Mouse (Mus musculus) c-Kit-negative CD71-positive TER-119-positive erythroid progenitor cells, embryonic 14.5 days (primary cell): Measurements from ENCODE around the gene Casp7.
"Not testable (repeated sequence)": the region's sequence is repeated elsewhere in the genome, so short reads cannot be mapped to it uniquely, and the experiment has no call there.

ENCODE experiments used
- DNase-seq: peaks from one replicate; pipeline ENCODE4 v3.0.0-alpha.2; 2013; ENCODE audit warnings: low read depth, low spot score

Gene Casp7

GRCm38 (mm10) chr19:56396669-56397621, at the start of gene Casp7:
Gene Casp7, plus strand, starts transcription at chr19:56397129.
- peak; percentile 38 for DNase-seq

GRCm38 (mm10) chr19:56349295-56349694, 47.6 kb upstream of the Casp7 start:
- no peak for DNase-seq

GRCm38 (mm10) chr19:56353689-56354088, 43.2 kb upstream of the Casp7 start:
- DNase-seq = no peak

GRCm38 (mm10) chr19:56355201-56355600, 41.7 kb upstream of the Casp7 start:
- DNase-seq = no peak

GRCm38 (mm10) chr19:56356480-56357373, 40.2 kb upstream of the Casp7 start:
- peak; percentile 48 for DNase-seq

GRCm38 (mm10) chr19:56357374-56357708, 39.6 kb upstream of the Casp7 start:
- DNase-seq = not testable (repeated sequence)

- DNase-seq = no peak
Observed at GRCm38 (mm10) chr19:56358890-56359289, 38.0 kb upstream of the Casp7 start.

GRCm38 (mm10) chr19:56363721-56364460, 33.0 kb upstream of the Casp7 start:
- DNase-seq = no peak

- DNase-seq = no peak
Observed at GRCm38 (mm10) chr19:56364563-56364962, 32.4 kb upstream of the Casp7 start.

GRCm38 (mm10) chr19:56366168-56366567, 30.8 kb upstream of the Casp7 start:
- no peak for DNase-seq

- DNase-seq = no peak
Observed at GRCm38 (mm10) chr19:56366625-56367024, 30.3 kb upstream of the Casp7 start.

- DNase-seq = no peak
Observed at GRCm38 (mm10) chr19:56367778-56368177, 29.2 kb upstream of the Casp7 start.

GRCm38 (mm10) chr19:56368912-56369311, 28.0 kb upstream of the Casp7 start:
- no peak for DNase-seq

- DNase-seq = no peak
Observed at GRCm38 (mm10) chr19:56370389-56371150, 26.4 kb upstream of the Casp7 start.

- DNase-seq = no peak
Observed at GRCm38 (mm10) chr19:56372226-56372625, 24.7 kb upstream of the Casp7 start.

- DNase-seq = no peak
Observed at GRCm38 (mm10) chr19:56373246-56373645, 23.7 kb upstream of the Casp7 start.

GRCm38 (mm10) chr19:56374011-56374410, 22.9 kb upstream of the Casp7 start:
- no peak for DNase-seq

GRCm38 (mm10) chr19:56378007-56378406, 18.9 kb upstream of the Casp7 start:
- DNase-seq = no peak

- DNase-seq = no peak
Observed at GRCm38 (mm10) chr19:56378554-56379172, 18.3 kb upstream of the Casp7 start.

- DNase-seq = no peak
Observed at GRCm38 (mm10) chr19:56380341-56380740, 16.6 kb upstream of the Casp7 start.
